Mouse (Mus musculus): ENCODE data around the gene Dlg2.

GRCm38 (mm10) chr7:90748636-90749035, 272.2 kb downstream of the Dlg2 start:
- TF ChIP-seq GATA1 (IDR thresholded peaks at IDR 0.05; ENCODE audit: borderline replicate concordance, low read length) = no peak
- TF ChIP-seq FLI1 (IDR thresholded peaks at IDR 0.05; ENCODE audit: low read length) = no peak
